Mouse (Mus musculus) midbrain, postnatal 0 days (tissue): ENCODE measurements around the gene Gm14085. TPM values are rescaled to one million over a fixed set of nuclear protein-coding genes. Genes with fewer than 3 reads are reported as not detected.

ENCODE experiments used
- ATAC-seq: fragments of 200-750 bp; cut with Nextera tagmentation; 2 replicates; pipeline ENCODE4 v1.8.0; 2017; ENCODE audit warnings: moderate number of reproducible peaks, mild to moderate bottlenecking, moderate TSS enrichment, moderate library complexity; ENCODE audit not compliant: low FRiP score
- DNase-seq: peaks from one replicate; pipeline ENCODE4 v3.0.0-alpha.2; 2015; ENCODE audit warnings: low spot score
- H3K27ac ChIP-seq: fragments of 300-500 bp; sonication (generic); 2 replicates; pipeline ENCODE4 v1.5.1; 2014; ENCODE audit warnings: low read depth, mild to moderate bottlenecking, low read length, mixed read lengths
- H3K27me3 ChIP-seq: fragments of 300-500 bp; sonication (generic); 2 replicates; pipeline ENCODE4 v1.6.1; 2014; ENCODE audit warnings: low read length, control low read depth, mixed read lengths; ENCODE audit not compliant: insufficient read depth
- H3K36me3 ChIP-seq: fragments of 300-500 bp; sonication (generic); 2 replicates; pipeline ENCODE4 v1.6.1; 2014; ENCODE audit warnings: low read length, control low read depth, mixed read lengths; ENCODE audit not compliant: insufficient read depth
- H3K4me1 ChIP-seq: fragments of 300-500 bp; sonication (generic); 2 replicates; pipeline ENCODE4 v1.6.1; 2014; ENCODE audit warnings: mild to moderate bottlenecking, control low read depth, antibody characterized with exemption, low read length, mixed read lengths; ENCODE audit not compliant: insufficient read depth
- H3K4me2 ChIP-seq: fragments of 300-500 bp; sonication (generic); 2 replicates; pipeline ENCODE4 v1.6.1; 2014; ENCODE audit warnings: low read depth, mild to moderate bottlenecking, low read length, mixed read lengths; ENCODE audit not compliant: poor library complexity, severe bottlenecking
- H3K4me3 ChIP-seq: fragments of 300-500 bp; sonication (generic); 2 replicates; pipeline ENCODE4 v1.5.1; 2014; ENCODE audit warnings: low read depth, mild to moderate bottlenecking, low read length, moderate library complexity
- H3K9ac ChIP-seq: fragments of 300-500 bp; sonication (generic); replicated peaks from 2 replicates; pipeline ENCODE4 v1.6.1; 2014; ENCODE audit warnings: mild to moderate bottlenecking, low read length, moderate library complexity, mixed read lengths; ENCODE audit not compliant: poor library complexity, severe bottlenecking
- H3K9me3 ChIP-seq: fragments of 300-500 bp; sonication (generic); 2 replicates; pipeline ENCODE4 v1.6.1; 2016; ENCODE audit warnings: low read length, control low read depth
- CTCF ChIP-seq: IDR thresholded peaks from 2 replicates; pipeline ENCODE4 v1.5.1; 2016; ENCODE audit warnings: antibody characterized with exemption, mild to moderate bottlenecking
- WGBS: fragments of 180-500 bp; shearing (Covaris S2); extraction: QIAGEN DNeasy Blood & Tissue Kit; methylation state at CpG from one replicate; pipeline ENCODE4 v1.1.7; 2014; 5-methylcytosine and 5-hydroxymethylcytosine counted together
- polyA plus RNA-seq: library from polyadenylated mRNA; unstranded; fragments of >200 nt; fragmentation: Nextera tagmentation; extraction: Ambion mirVana; gene quantifications from 2 replicates; pipeline ENCODE4 v1.2.1, GENCODE M21; 2015
- total RNA-seq: library from RNA; depleted of rRNA; stranded (reverse); fragments of >200 nt; gene quantifications from 2 replicates; pipeline ENCODE4 v1.2.3, GENCODE M21; 2014

Gene Gm14085
- total and polyA plus RNA-seq, 2 experiments from 2014 or later = 0.05 TPM; not detected in 1

DNA sequence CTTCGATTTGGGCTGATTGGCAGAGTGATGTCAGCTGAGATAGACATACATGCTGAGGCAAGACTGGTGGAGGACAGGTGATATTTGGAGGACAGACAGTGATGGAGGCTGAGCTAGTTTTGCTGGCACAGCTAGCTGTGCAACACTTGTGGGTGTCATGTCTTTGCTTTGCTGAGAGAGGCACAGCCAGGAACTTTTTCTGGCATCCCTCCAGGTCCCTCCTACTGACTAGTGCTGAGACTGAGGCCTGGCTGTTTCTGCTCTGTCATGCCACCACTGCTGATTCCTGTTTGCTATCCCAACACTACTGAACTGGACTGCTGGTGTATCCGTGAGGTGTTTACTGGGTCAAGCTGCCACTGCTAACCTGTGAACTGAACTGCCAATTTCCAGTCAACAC, 48.6 kb downstream of the Gm14085 start:
- DNase-seq (peak; percentile 18), ATAC-seq (no peak)
- H3K4me1 ChIP-seq = no peaks in the 10 kb centered on the region
- no peak overlapping the region for H3K4me3 ChIP-seq
- no peak overlapping the region for H3K9ac ChIP-seq
- H3K4me2 ChIP-seq = no peak overlapping the region
- WGBS = 86% methylated on average over 2 of the region's 2 CpGs
- TF ChIP-seq CTCF = no peak
- H3K27ac ChIP-seq = no peak overlapping the region
- no peaks in the 10 kb centered on the region for H3K27me3 ChIP-seq
- H3K36me3 ChIP-seq = no peaks in the 10 kb centered on the region
- no peaks in the 10 kb centered on the region for H3K9me3 ChIP-seq

DNA sequence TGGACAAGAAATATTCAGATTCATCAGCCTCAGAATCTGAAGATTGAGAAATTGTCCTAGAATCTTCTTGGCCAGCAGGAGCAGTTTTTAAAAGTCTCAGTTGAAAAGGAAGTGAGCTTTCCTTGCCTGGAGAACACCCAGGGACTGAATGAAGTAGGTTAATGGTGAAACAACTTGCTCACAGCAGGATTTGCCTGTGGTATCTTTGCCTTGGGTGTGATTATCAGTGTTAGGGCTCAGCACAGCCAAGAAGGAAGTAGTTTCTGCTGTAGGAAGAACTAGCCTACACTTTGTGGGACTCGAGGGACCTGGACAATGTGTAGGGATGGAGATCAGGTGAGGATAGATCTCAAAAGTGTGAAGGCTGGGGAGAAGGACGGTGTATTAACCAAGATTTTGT, 49.9 kb downstream of the Gm14085 start:
- Histone ChIP-seq H3K9ac (no peak overlapping the region), H3K36me3 (no peaks in the 10 kb centered on the region), H3K4me2 (no peak overlapping the region), H3K27ac (no peak overlapping the region), H3K27me3 (no peaks in the 10 kb centered on the region), H3K9me3 (no peaks in the 10 kb centered on the region), H3K4me1 (no peaks in the 10 kb centered on the region), H3K4me3 (no peak overlapping the region)
- TF ChIP-seq CTCF = no peak
- WGBS = 88% methylated on average over 2 of the region's 2 CpGs
- DNase-seq (no peak), ATAC-seq (no peak)

DNA sequence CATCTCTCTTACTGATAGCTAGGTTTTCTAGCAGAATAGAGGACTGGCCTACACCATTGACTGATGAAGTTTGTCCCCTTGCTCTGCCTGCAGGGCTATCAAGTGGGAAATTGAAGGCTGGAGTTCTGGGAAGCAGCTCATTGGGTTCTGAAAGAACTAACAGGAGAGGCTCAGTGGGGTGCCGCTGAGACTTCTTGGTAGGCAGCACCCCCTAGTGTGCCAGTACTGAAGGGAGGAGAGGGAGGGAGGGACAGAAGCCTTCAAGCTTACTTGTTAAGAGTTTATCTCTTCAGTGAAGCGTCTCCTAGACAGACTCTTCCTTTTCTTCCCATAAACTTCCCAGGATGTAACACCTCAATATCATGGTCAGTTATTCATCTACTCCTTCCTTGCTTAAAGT, 73.6 kb downstream of the Gm14085 start:
- 19% methylated on average over 2 of the region's 2 CpGs for WGBS
- ATAC-seq = no peak
- Histone ChIP-seq H3K27me3 (no peaks in the 10 kb centered on the region), H3K4me2 (no peak overlapping the region), H3K9me3 (no peaks in the 10 kb centered on the region), H3K36me3 (no peaks in the 10 kb centered on the region), H3K4me3 (no peak overlapping the region), H3K27ac (no peak overlapping the region), H3K9ac (no peak overlapping the region), H3K4me1 (no peaks in the 10 kb centered on the region)
- TF ChIP-seq CTCF = peak; percentile 78
- DNase-seq = peak; percentile 75

DNA sequence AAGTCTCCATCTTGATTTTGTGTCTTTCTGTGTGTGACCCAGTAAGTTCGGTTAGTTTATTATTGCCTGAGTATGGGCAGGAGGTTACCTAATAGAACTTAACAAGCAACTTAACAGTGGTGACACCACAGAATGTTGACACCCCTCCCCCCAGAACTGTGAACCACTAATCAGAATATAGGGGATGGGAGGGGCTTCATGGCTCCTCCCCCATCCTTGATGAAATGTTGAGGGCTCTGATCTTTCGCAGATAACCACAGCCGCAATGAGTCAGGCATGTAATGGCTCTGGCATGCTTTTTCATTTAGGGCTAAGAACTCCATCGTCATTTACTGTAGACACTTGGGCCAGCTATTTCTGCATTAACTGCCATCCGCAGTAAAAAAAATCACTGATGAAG, 76.5 kb downstream of the Gm14085 start:
- Histone ChIP-seq H3K9me3 (no peaks in the 10 kb centered on the region), H3K9ac (no peak overlapping the region), H3K27ac (no peak overlapping the region), H3K36me3 (no peaks in the 10 kb centered on the region), H3K4me1 (no peaks in the 10 kb centered on the region), H3K4me3 (no peak overlapping the region), H3K27me3 (no peaks in the 10 kb centered on the region), H3K4me2 (no peak overlapping the region)
- ATAC-seq (no peak), DNase-seq (no peak)
- TF ChIP-seq CTCF = no peak
- 95% methylated on average over 5 of the region's 5 CpGs for WGBS

DNA sequence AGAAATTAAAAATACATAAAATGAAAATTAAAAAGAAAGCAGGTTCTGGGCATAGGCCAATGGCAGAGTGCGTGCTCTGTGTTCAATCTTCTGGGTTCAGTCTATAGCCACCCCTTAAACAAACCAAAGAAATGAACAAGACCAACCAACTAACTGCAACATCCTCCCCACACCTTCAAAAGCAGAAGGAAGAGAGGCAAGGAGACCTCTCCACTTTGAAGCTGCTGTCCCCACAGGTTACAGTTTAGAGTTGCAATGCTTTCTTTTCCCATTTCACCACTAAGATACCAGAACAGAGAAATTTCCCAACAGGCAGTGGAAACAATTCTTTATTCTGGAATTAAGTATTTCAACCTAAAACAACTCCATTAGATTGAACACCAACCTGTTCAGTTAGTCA, 77.5 kb downstream of the Gm14085 start:
- no peak for TF ChIP-seq CTCF
- DNase-seq (no peak), ATAC-seq (no peak)
- H3K4me1 ChIP-seq = no peaks in the 10 kb centered on the region
- H3K9me3 ChIP-seq = no peaks in the 10 kb centered on the region
- no peak overlapping the region for H3K9ac ChIP-seq
- no peak overlapping the region for H3K4me2 ChIP-seq
- H3K36me3 ChIP-seq = no peaks in the 10 kb centered on the region
- no peak overlapping the region for H3K27ac ChIP-seq
- no peaks in the 10 kb centered on the region for H3K27me3 ChIP-seq
- WGBS = 100% methylated on average over 1 of the region's 1 CpGs
- no peak overlapping the region for H3K4me3 ChIP-seq

DNA sequence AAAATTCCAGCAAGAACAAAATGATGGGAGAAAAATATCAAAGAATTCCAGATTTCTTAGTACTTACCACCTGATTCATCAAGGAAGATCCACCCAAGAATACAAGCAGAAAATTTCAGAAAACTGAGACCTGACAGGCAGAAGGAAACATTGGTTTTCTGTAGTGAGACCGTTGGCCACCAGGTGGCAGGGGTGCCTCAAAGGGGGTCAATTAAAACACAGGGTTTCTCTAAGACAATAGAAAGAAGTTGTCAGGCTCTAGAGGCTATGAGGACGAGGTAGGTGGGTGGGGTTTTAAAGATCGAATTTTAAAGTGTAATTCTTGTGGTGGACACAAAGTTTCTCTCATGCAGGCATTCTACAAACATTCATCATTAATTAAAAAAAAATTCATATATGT, 84.7 kb downstream of the Gm14085 start:
- TF ChIP-seq CTCF = peak; percentile 80
- WGBS = 9% methylated on average over 3 of the region's 3 CpGs
- DNase-seq = peak; percentile 54
- no peaks in the 10 kb centered on the region for H3K36me3 ChIP-seq
- no peak overlapping the region for H3K4me2 ChIP-seq
- no peak overlapping the region for H3K9ac ChIP-seq
- no peak for ATAC-seq
- no peaks in the 10 kb centered on the region for H3K27me3 ChIP-seq
- no peaks in the 10 kb centered on the region for H3K4me1 ChIP-seq
- H3K9me3 ChIP-seq = no peaks in the 10 kb centered on the region
- H3K4me3 ChIP-seq = no peak overlapping the region
- H3K27ac ChIP-seq = no peak overlapping the region
